ENCODE assay signal across 23 mouse cellular contexts in genomic region chr15:64511176-64511575, GRCm38 (mm10).
DNase-seq lines count a peak whose midpoint lies in the region; ATAC-seq and TF ChIP-seq lines count a peak whose summit lies in the region.
"Had no signal": no experiment of that assay in that cellular context is flagged by ENCODE, and none has a peak within 500 bp of the region (broad histone marks: within the 10 kb centered on the region; RNA-seq: fewer than 3 reads in every experiment).

No protein-coding gene starts in this region.

- no peak overlapping the region for H3K4me2 ChIP-seq in embryonic facial prominence, embryonic 14.5 days (ENCODE audit: low read depth, low read length)
- H3K4me2 ChIP-seq in heart, embryonic 12.5 days = no peak overlapping the region
- H3K4me2 ChIP-seq in heart, embryonic 16.5 days (ENCODE audit: low read depth, low read length) = no peak overlapping the region
- H3K4me2 ChIP-seq in liver, postnatal 0 days (ENCODE audit: low read depth, low read length) = no peak overlapping the region
- H3K4me2 ChIP-seq: embryonic facial prominence, embryonic 13.5 days; hindbrain, embryonic 15.5 days had no signal

- H3K4me1 ChIP-seq in embryonic facial prominence, embryonic 14.5 days (ENCODE audit: control insufficient read depth, insufficient read depth, low read length) = no peaks in the 10 kb centered on the region
- H3K4me1 ChIP-seq in embryonic facial prominence, embryonic 10.5 days = peaks cover 17% of the 10 kb centered on the region
- H3K4me1 ChIP-seq in heart, embryonic 12.5 days (replicated peaks) = peaks cover 15% of the 10 kb centered on the region
- peaks cover 10% of the 10 kb centered on the region for H3K4me1 ChIP-seq in heart, embryonic 16.5 days (ENCODE audit: control insufficient read depth, insufficient read depth, low read length)
- H3K4me1 ChIP-seq in liver, postnatal 0 days (ENCODE audit: insufficient read depth) = no peaks in the 10 kb centered on the region
- H3K4me1 ChIP-seq: hindbrain, embryonic 15.5 days had no signal

- no peak for TF ChIP-seq CTCF in liver, postnatal 0 days (IDR thresholded peaks at IDR 0.05; ENCODE audit: low read depth)

- no peaks in the 10 kb centered on the region for H3K27me3 ChIP-seq in embryonic facial prominence, embryonic 14.5 days (replicated peaks; ENCODE audit: control insufficient read depth, insufficient read depth, low read length)
- H3K27me3 ChIP-seq in embryonic facial prominence, embryonic 10.5 days (replicated peaks; ENCODE audit: low read depth, poor library complexity, severe bottlenecking) = no peaks in the 10 kb centered on the region
- no peaks in the 10 kb centered on the region for H3K27me3 ChIP-seq in heart, embryonic 12.5 days (replicated peaks)
- no peaks in the 10 kb centered on the region for H3K27me3 ChIP-seq in heart, embryonic 16.5 days (ENCODE audit: control insufficient read depth, insufficient read depth, low read length)
- H3K27me3 ChIP-seq in liver, postnatal 0 days (ENCODE audit: insufficient read depth, low read length) = no peaks in the 10 kb centered on the region
- H3K27me3 ChIP-seq: embryonic facial prominence, embryonic 13.5 days; hindbrain, embryonic 15.5 days; Patski had no signal

- H3K9ac ChIP-seq in embryonic facial prominence, embryonic 14.5 days (ENCODE audit: low read depth, low read length) = no peak overlapping the region
- no peak overlapping the region for H3K9ac ChIP-seq in heart, embryonic 12.5 days
- H3K9ac ChIP-seq in heart, embryonic 16.5 days (ENCODE audit: low read length) = no peak overlapping the region
- no peak overlapping the region for H3K9ac ChIP-seq in liver, postnatal 0 days (replicated peaks)
- H3K9ac ChIP-seq: embryonic facial prominence, embryonic 13.5 days; hindbrain, embryonic 15.5 days had no signal

- no peak for TF ChIP-seq EP300 in liver, postnatal 0 days (IDR thresholded peaks at IDR 0.05; ENCODE audit: low read depth)

- ATAC-seq in embryonic facial prominence, embryonic 14.5 days (ENCODE audit: low read depth) = peak; percentile 57; the same call in 1 of the 2 replicates
- no peak for ATAC-seq in heart, embryonic 12.5 days (ENCODE audit: insufficient number of reproducible peaks, low FRiP score)
- ATAC-seq in heart, embryonic 16.5 days (replicated peaks; ENCODE audit: extremely low read depth, insufficient read depth, low FRiP score) = no peak
- no peak for ATAC-seq in liver, postnatal 0 days
- ATAC-seq: activated CD4-positive, CD25-positive, alpha-beta regulatory T cell, adult 4 months; CD4-positive, CD25-positive, alpha-beta regulatory T cell, adult 4 months; forebrain, embryonic 14.5 days; intestine, embryonic 16.5 days; Patski had no signal

- H3K36me3 ChIP-seq in embryonic facial prominence, embryonic 14.5 days (ENCODE audit: control insufficient read depth, insufficient read depth, low read length) = no peaks in the 10 kb centered on the region
- no peaks in the 10 kb centered on the region for H3K36me3 ChIP-seq in embryonic facial prominence, embryonic 10.5 days (replicated peaks)
- H3K36me3 ChIP-seq in heart, embryonic 12.5 days = no peaks in the 10 kb centered on the region
- no peaks in the 10 kb centered on the region for H3K36me3 ChIP-seq in heart, embryonic 16.5 days (ENCODE audit: control insufficient read depth, insufficient read depth)
- H3K36me3 ChIP-seq in liver, postnatal 0 days (replicated peaks; ENCODE audit: insufficient read depth, low read length) = no peaks in the 10 kb centered on the region
- H3K36me3 ChIP-seq: embryonic facial prominence, embryonic 13.5 days; G1E; hindbrain, embryonic 15.5 days had no signal

- no peak overlapping the region for H3K27ac ChIP-seq in embryonic facial prominence, embryonic 14.5 days (replicated peaks; ENCODE audit: low read depth, low read length)
- H3K27ac ChIP-seq in embryonic facial prominence, embryonic 10.5 days (replicated peaks) = no peak overlapping the region
- H3K27ac ChIP-seq in heart, embryonic 12.5 days (ENCODE audit: poor library complexity, severe bottlenecking) = peak overlapping the region; percentile 72; the same call in 1 of the 2 replicates
- H3K27ac ChIP-seq in heart, embryonic 16.5 days (ENCODE audit: low read length) = peak overlapping the region; percentile 61
- no peak overlapping the region for H3K27ac ChIP-seq in liver, postnatal 0 days (ENCODE audit: low read depth)
- H3K27ac ChIP-seq: embryonic facial prominence, embryonic 13.5 days; gastrocnemius, adult 2 months; hindbrain, embryonic 15.5 days had no signal

- 0 out of 2 replicates have a peak, but pooled peaks cover 2% of the 10 kb centered on the region for H3K9me3 ChIP-seq in embryonic facial prominence, embryonic 14.5 days (ENCODE audit: control insufficient read depth, low read length)
- no peaks in the 10 kb centered on the region for H3K9me3 ChIP-seq in embryonic facial prominence, embryonic 10.5 days
- H3K9me3 ChIP-seq in heart, embryonic 12.5 days (replicated peaks) = no peaks in the 10 kb centered on the region
- H3K9me3 ChIP-seq in heart, embryonic 16.5 days (replicated peaks; ENCODE audit: control insufficient read depth, low read length) = no peaks in the 10 kb centered on the region; the same call in 1 of the 2 replicates
- H3K9me3 ChIP-seq in liver, postnatal 0 days (ENCODE audit: low read length) = no peaks in the 10 kb centered on the region; the same call in 1 of the 2 replicates
- H3K9me3 ChIP-seq: G1E; hindbrain, embryonic 15.5 days had no signal

- H3K4me3 ChIP-seq in embryonic facial prominence, embryonic 14.5 days (ENCODE audit: low read depth, low read length) = no peak overlapping the region
- H3K4me3 ChIP-seq in embryonic facial prominence, embryonic 10.5 days = no peak overlapping the region
- H3K4me3 ChIP-seq in heart, embryonic 12.5 days = no peak overlapping the region
- no peak overlapping the region for H3K4me3 ChIP-seq in heart, embryonic 16.5 days (ENCODE audit: low read length)
- no peak overlapping the region for H3K4me3 ChIP-seq in liver, postnatal 0 days (ENCODE audit: low read depth, low read length)
- H3K4me3 ChIP-seq: embryonic facial prominence, embryonic 13.5 days; gastrocnemius, adult 2 months; hindbrain, embryonic 15.5 days had no signal

- DNase-seq in embryonic facial prominence, embryonic 14.5 days (ENCODE audit: low spot score) = peak; percentile 37
- no peak for DNase-seq in embryonic facial prominence, embryonic 10.5 days (ENCODE audit: low spot score)
- DNase-seq in heart, postnatal 14 days = no peak
- DNase-seq in heart, postnatal 10 days = no peak
- no peak for DNase-seq in liver, postnatal 0 days
- DNase-seq: adrenal gland, postnatal 14 days; B cell, adult 2 months; cerebellum, adult 11-12 months; cerebellum, adult 9-10 months; cerebellum, postnatal 25 days; gastrocnemius, adult 2 months; gastrocnemius, postnatal 36 days; kidney, adult 2 months had no signal

- 34% methylated on average over 2 of the region's 2 CpGs for WGBS in embryonic facial prominence, embryonic 14.5 days
- WGBS in embryonic facial prominence, embryonic 10.5 days = 52% methylated on average over 2 of the region's 2 CpGs
- WGBS in heart, embryonic 12.5 days = 54% methylated on average over 2 of the region's 2 CpGs
- 53% methylated on average over 2 of the region's 2 CpGs for WGBS in heart, embryonic 16.5 days
- WGBS in liver, postnatal 0 days (ENCODE audit: insufficient replicate concordance) = 51% methylated on average over 2 of the region's 2 CpGs

- intact Hi-C loops in heart, postnatal 14 days (cut with DNase I) = no loop called here
- intact Hi-C loops in heart, postnatal 10 days (cut with DNase I) = no loop called here

Comparison
In these comparisons a context has a peak if more than half of its experiments do, and no peak if none do; other contexts are left out.
1. H3K27ac ChIP-seq: peak in heart, embryonic 12.5 days (single experiment) and heart, embryonic 16.5 days (single experiment); none in embryonic facial prominence, embryonic 14.5 days (single experiment), embryonic facial prominence, embryonic 10.5 days (single experiment) and liver, postnatal 0 days (single experiment).